ENCODE assay signal across 9 mouse cellular contexts in genomic region chr1:137074787-137075186, GRCm38 (mm10).
A peak's percentile ranks its signal among the peaks of the same experiment; 100 is the strongest.
DNase-seq lines count a peak whose midpoint lies in the region; ATAC-seq and TF ChIP-seq lines count a peak whose summit lies in the region.
"Had no signal": no experiment of that assay in that cellular context is flagged by ENCODE, and none has a peak within 500 bp of the region (broad histone marks: within the 10 kb centered on the region; RNA-seq: fewer than 3 reads in every experiment).

No protein-coding gene starts in this region.

- no peak overlapping the region for H3K4me3 ChIP-seq in kidney, embryonic 14.5 days (ENCODE audit: low read length)
- H3K4me3 ChIP-seq in hindbrain, embryonic 10.5 days: no peak overlapping the region
- H3K4me3 ChIP-seq: limb, embryonic 12.5 days had no signal

- no peak overlapping the region for H3K9ac ChIP-seq in kidney, embryonic 14.5 days (ENCODE audit: low read depth, low read length)
- H3K9ac ChIP-seq: limb, embryonic 12.5 days had no signal

- no peaks in the 10 kb centered on the region for H3K9me3 ChIP-seq in kidney, embryonic 14.5 days (ENCODE audit: control insufficient read depth, low read length)
- no peaks in the 10 kb centered on the region for H3K9me3 ChIP-seq in hindbrain, embryonic 10.5 days
- H3K9me3 ChIP-seq: limb, embryonic 12.5 days had no signal

- WGBS in kidney, embryonic 14.5 days: 33% methylated on average over 9 of the region's 9 CpGs
- WGBS in hindbrain, embryonic 10.5 days: 58% methylated on average over 9 of the region's 9 CpGs

- TF ChIP-seq POLR2A in brain, embryonic 14.5 days (IDR thresholded peaks at IDR 0.05; ENCODE audit: borderline replicate concordance, extremely low read depth, insufficient read depth, insufficient read length, poor library complexity, severe bottlenecking): no peak

- TF ChIP-seq CTCF in brain, embryonic 14.5 days (IDR thresholded peaks at IDR 0.05; ENCODE audit: borderline replicate concordance, extremely low read depth, insufficient read depth, insufficient read length): no peak

- ATAC-seq in kidney, embryonic 14.5 days (ENCODE audit: low FRiP score, low TSS enrichment): no peak

- no peak for DNase-seq in kidney, adult 18-20 months
- peak; percentile 87 for DNase-seq in brain, embryonic 14.5 days (ENCODE audit: low read depth)
- DNase-seq in hindbrain, embryonic 10.5 days (ENCODE audit: low spot score): peak; percentile 21
- peak; percentile 26 to 47 for DNase-seq in left cerebral cortex, postnatal 36 days (ENCODE audit: low spot score in 2 of 2)
- peak; percentile 19 for DNase-seq in right cerebral cortex, postnatal 4 days
- no peak for DNase-seq in cerebellum, postnatal 36 days
- no peak for DNase-seq in gastrocnemius, postnatal 10 days

- H3K4me2 ChIP-seq in kidney, embryonic 14.5 days (replicated peaks; ENCODE audit: low read depth, low read length): peak overlapping the region; percentile 8; the same call in 1 of the 2 replicates
- H3K4me2 ChIP-seq: limb, embryonic 12.5 days had no signal

- intact Hi-C loops in left cerebral cortex, postnatal 36 days (cut with DNase I): no loop called here

- H3K27ac ChIP-seq in kidney, embryonic 14.5 days (ENCODE audit: low read depth, low read length): no peak overlapping the region
- no peak overlapping the region for H3K27ac ChIP-seq in hindbrain, embryonic 10.5 days
- H3K27ac ChIP-seq: limb, embryonic 12.5 days had no signal

- H3K4me1 ChIP-seq in kidney, embryonic 14.5 days (ENCODE audit: control insufficient read depth, insufficient read depth, low read length): no peaks in the 10 kb centered on the region
- H3K4me1 ChIP-seq in hindbrain, embryonic 10.5 days (replicated peaks): peaks cover 9% of the 10 kb centered on the region
- H3K4me1 ChIP-seq: limb, embryonic 12.5 days had no signal

- no peaks in the 10 kb centered on the region for H3K36me3 ChIP-seq in kidney, embryonic 14.5 days (ENCODE audit: control insufficient read depth, insufficient read depth, low read length)
- no peaks in the 10 kb centered on the region for H3K36me3 ChIP-seq in hindbrain, embryonic 10.5 days
- H3K36me3 ChIP-seq: limb, embryonic 12.5 days had no signal

- no peaks in the 10 kb centered on the region for H3K27me3 ChIP-seq in kidney, embryonic 14.5 days (ENCODE audit: control insufficient read depth, insufficient read depth, low read length)
- H3K27me3 ChIP-seq in hindbrain, embryonic 10.5 days (ENCODE audit: insufficient read depth, poor library complexity, severe bottlenecking): no peaks in the 10 kb centered on the region
- H3K27me3 ChIP-seq: limb, embryonic 12.5 days had no signal

Comparison
In these comparisons a context has a peak if more than half of its experiments do, and no peak if none do; other contexts are left out.
1. DNase-seq: peak in brain, embryonic 14.5 days (single experiment), hindbrain, embryonic 10.5 days (single experiment), left cerebral cortex, postnatal 36 days (2 of 2) and right cerebral cortex, postnatal 4 days (single experiment); none in kidney, adult 18-20 months (single experiment), cerebellum, postnatal 36 days (0 of 2) and gastrocnemius, postnatal 10 days (single experiment).